Mouse (Mus musculus): Measurements from ENCODE around the gene R3hdm4. TPM values are rescaled to one million over a fixed set of nuclear protein-coding genes. Genes with fewer than 3 reads are reported as not detected.
A peak's percentile ranks its signal among the peaks of the same experiment; 100 is the strongest.

Gene R3hdm4
- polyA plus RNA-seq, 1 experiment: 425 TPM

- no peak for TF ChIP-seq CTCF (IDR thresholded peaks at IDR 0.05; ENCODE audit: extremely low read depth, insufficient read depth, low read length)
- TF ChIP-seq POLR2A (IDR thresholded peaks at IDR 0.05; ENCODE audit: extremely low read depth, insufficient read depth, low read length): no peak
- peaks cover 5% of the 10 kb centered on the region for H3K4me1 ChIP-seq (ENCODE audit: control insufficient read depth, insufficient read depth, low read length)
- peak overlapping the region; percentile 95 for H3K4me3 ChIP-seq (ENCODE audit: insufficient read depth, low read length)
- H3K27ac ChIP-seq (ENCODE audit: insufficient read depth, low read length): no peak overlapping the region
Observed at GRCm38 (mm10) chr10:79917532-79918100, 3.4 kb downstream of the R3hdm4 start.

- TF ChIP-seq CTCF (IDR thresholded peaks at IDR 0.05; ENCODE audit: extremely low read depth, insufficient read depth, low read length) (no peak), POLR2A (IDR thresholded peaks at IDR 0.05; ENCODE audit: extremely low read depth, insufficient read depth, low read length) (peak; percentile 79)
- Histone ChIP-seq H3K4me3 (ENCODE audit: insufficient read depth, low read length) (peak within 1 kb of the TSS; percentile 95), H3K4me1 (ENCODE audit: control insufficient read depth, insufficient read depth, low read length) (peaks cover 5% of the 10 kb centered on the region), H3K27ac (ENCODE audit: insufficient read depth, low read length) (peak within 1 kb of the TSS; percentile 94)
Observed at GRCm38 (mm10) chr10:79916808-79917531, 4.0 kb downstream of the R3hdm4 start, which contains the start of gene Kiss1r. TSS of gene Kiss1r (plus strand) at chr10:79916971.

GRCm38 (mm10) chr10:79916081-79916480 is 4.9 kb downstream of the R3hdm4 start:
- Histone ChIP-seq H3K4me1 (ENCODE audit: control insufficient read depth, insufficient read depth, low read length) (peaks cover 5% of the 10 kb centered on the region), H3K4me3 (ENCODE audit: insufficient read depth, low read length) (peak overlapping the region; percentile 95), H3K27ac (ENCODE audit: insufficient read depth, low read length) (peak overlapping the region; percentile 94)
- TF ChIP-seq POLR2A (IDR thresholded peaks at IDR 0.05; ENCODE audit: extremely low read depth, insufficient read depth, low read length): no peak
- TF ChIP-seq CTCF (IDR thresholded peaks at IDR 0.05; ENCODE audit: extremely low read depth, insufficient read depth, low read length): no peak

- TF ChIP-seq CTCF (IDR thresholded peaks at IDR 0.05; ENCODE audit: extremely low read depth, insufficient read depth, low read length) (no peak), POLR2A (IDR thresholded peaks at IDR 0.05; ENCODE audit: extremely low read depth, insufficient read depth, low read length) (no peak)
- Histone ChIP-seq H3K27ac (ENCODE audit: insufficient read depth, low read length) (no peak overlapping the region), H3K4me1 (ENCODE audit: control insufficient read depth, insufficient read depth, low read length) (peaks cover 3% of the 10 kb centered on the region), H3K4me3 (ENCODE audit: insufficient read depth, low read length) (peak overlapping the region; percentile 95)
Observed at GRCm38 (mm10) chr10:79914948-79915596, 5.9 kb downstream of the R3hdm4 start.

GRCm38 (mm10) chr10:79914131-79914947 is 6.7 kb downstream of the R3hdm4 start:
- Histone ChIP-seq H3K4me1 (ENCODE audit: control insufficient read depth, insufficient read depth, low read length) (peaks cover 6% of the 10 kb centered on the region), H3K4me3 (ENCODE audit: insufficient read depth, low read length) (no peak overlapping the region), H3K27ac (ENCODE audit: insufficient read depth, low read length) (no peak overlapping the region)
- TF ChIP-seq POLR2A (IDR thresholded peaks at IDR 0.05; ENCODE audit: extremely low read depth, insufficient read depth, low read length): no peak
- no peak for TF ChIP-seq CTCF (IDR thresholded peaks at IDR 0.05; ENCODE audit: extremely low read depth, insufficient read depth, low read length)

GRCm38 (mm10) chr10:79912412-79912811 is 8.6 kb downstream of the R3hdm4 start:
- Histone ChIP-seq H3K27ac (ENCODE audit: insufficient read depth, low read length) (no peak overlapping the region), H3K4me1 (ENCODE audit: control insufficient read depth, insufficient read depth, low read length) (peaks cover 7% of the 10 kb centered on the region), H3K4me3 (ENCODE audit: insufficient read depth, low read length) (no peak overlapping the region)
- TF ChIP-seq CTCF (IDR thresholded peaks at IDR 0.05; ENCODE audit: extremely low read depth, insufficient read depth, low read length): no peak
- no peak; the same call in 1 of the 2 replicates for TF ChIP-seq POLR2A (IDR thresholded peaks at IDR 0.05; ENCODE audit: extremely low read depth, insufficient read depth, low read length)

- TF ChIP-seq POLR2A (IDR thresholded peaks at IDR 0.05; ENCODE audit: extremely low read depth, insufficient read depth, low read length) (no peak), CTCF (IDR thresholded peaks at IDR 0.05; ENCODE audit: extremely low read depth, insufficient read depth, low read length) (no peak)
- peak within 1 kb of the TSS; percentile 74 for H3K27ac ChIP-seq (ENCODE audit: insufficient read depth, low read length)
- H3K4me1 ChIP-seq (ENCODE audit: control insufficient read depth, insufficient read depth, low read length): peaks cover 6% of the 10 kb centered on the region
- no peak within 1 kb of the TSS for H3K4me3 ChIP-seq (ENCODE audit: insufficient read depth, low read length)
Observed at GRCm38 (mm10) chr10:79910556-79910955, 10.5 kb downstream of the R3hdm4 start, which contains the start of gene Gm26602. TSS of gene Gm26602 (plus strand) at chr10:79910856.

- no peak for TF ChIP-seq CTCF (IDR thresholded peaks at IDR 0.05; ENCODE audit: extremely low read depth, insufficient read depth, low read length)
- peak; percentile 27; the same call in 1 of the 2 replicates for TF ChIP-seq POLR2A (IDR thresholded peaks at IDR 0.05; ENCODE audit: extremely low read depth, insufficient read depth, low read length)
- H3K4me1 ChIP-seq (ENCODE audit: control insufficient read depth, insufficient read depth, low read length): peaks cover 3% of the 10 kb centered on the region; the same call in 1 of the 2 replicates
- peak overlapping the region; percentile 73 for H3K27ac ChIP-seq (ENCODE audit: insufficient read depth, low read length)
- H3K4me3 ChIP-seq (ENCODE audit: insufficient read depth, low read length): peak overlapping the region; percentile 63
Observed at GRCm38 (mm10) chr10:79909092-79909922, 11.7 kb downstream of the R3hdm4 start.

All from cortical plate, adult 2 months (tissue).